Mouse (Mus musculus) adrenal gland, adult 18-20 months (tissue): ENCODE measurements around the gene Klrb1. TPM values are rescaled to one million over a fixed set of nuclear protein-coding genes. Genes with fewer than 3 reads are reported as not detected.
"Not testable (repeated sequence)": the region's sequence is repeated elsewhere in the genome, so short reads cannot be mapped to it uniquely, and the experiment has no call there.

Experiments
- DNase-seq, 2 experiments: peaks; one replicate each; pipeline ENCODE4 v3.0.0; 2021 to 2022; ENCODE audit warnings: low spot score in 2 of 2
- long read RNA-seq, 2 experiments: library from polyadenylated mRNA; stranded (forward); transcript quantifications; one replicate each; pipeline ENCODE4 v2.0.0; 2021
- total RNA-seq, 2 experiments: library from RNA; stranded (reverse); gene quantifications; 1 replicate in 1 of 2; 2 replicates in 1 of 2; pipeline ENCODE4 v1.2.3; 2021

Gene Klrb1
- not detected for total RNA-seq
- long read RNA-seq, experiment 1: 0 reads
- long read RNA-seq, experiment 2, partial matches to known transcripts: 0 of 1 reads
- long read RNA-seq, experiment 2, other reads (novel, unspliced or antisense): 1 of 1 reads

GRCm38 (mm10) chr6:128722959-128723358 is at the start of gene Klrb1:
Gene Klrb1 (minus strand): TSS chr6:128723059.
- DNase-seq: no peak

GRCm38 (mm10) chr6:128769481-128770253 is 46.8 kb upstream of the Klrb1 start:
- DNase-seq: no peak

DNA sequence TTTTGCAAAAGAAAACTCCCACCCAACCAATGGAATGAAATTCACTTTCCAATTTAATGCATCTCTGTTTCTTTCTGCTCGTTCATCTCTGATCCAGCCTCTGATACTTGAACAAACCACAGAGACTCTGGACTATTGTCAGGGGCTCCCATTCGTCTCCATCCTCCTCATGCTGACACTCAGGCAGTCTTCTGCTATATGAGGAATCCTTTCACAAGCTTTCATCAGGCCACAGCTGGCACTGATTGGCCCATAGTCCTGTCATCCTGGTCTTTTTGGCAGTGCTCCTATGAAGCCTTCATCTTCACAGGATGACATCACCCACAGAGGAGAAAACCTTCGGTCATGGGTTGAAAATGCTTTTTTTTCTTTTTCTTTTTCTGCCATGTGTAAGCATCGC is 45.2 kb upstream of the Klrb1 start:
- DNase-seq: no peak

DNA sequence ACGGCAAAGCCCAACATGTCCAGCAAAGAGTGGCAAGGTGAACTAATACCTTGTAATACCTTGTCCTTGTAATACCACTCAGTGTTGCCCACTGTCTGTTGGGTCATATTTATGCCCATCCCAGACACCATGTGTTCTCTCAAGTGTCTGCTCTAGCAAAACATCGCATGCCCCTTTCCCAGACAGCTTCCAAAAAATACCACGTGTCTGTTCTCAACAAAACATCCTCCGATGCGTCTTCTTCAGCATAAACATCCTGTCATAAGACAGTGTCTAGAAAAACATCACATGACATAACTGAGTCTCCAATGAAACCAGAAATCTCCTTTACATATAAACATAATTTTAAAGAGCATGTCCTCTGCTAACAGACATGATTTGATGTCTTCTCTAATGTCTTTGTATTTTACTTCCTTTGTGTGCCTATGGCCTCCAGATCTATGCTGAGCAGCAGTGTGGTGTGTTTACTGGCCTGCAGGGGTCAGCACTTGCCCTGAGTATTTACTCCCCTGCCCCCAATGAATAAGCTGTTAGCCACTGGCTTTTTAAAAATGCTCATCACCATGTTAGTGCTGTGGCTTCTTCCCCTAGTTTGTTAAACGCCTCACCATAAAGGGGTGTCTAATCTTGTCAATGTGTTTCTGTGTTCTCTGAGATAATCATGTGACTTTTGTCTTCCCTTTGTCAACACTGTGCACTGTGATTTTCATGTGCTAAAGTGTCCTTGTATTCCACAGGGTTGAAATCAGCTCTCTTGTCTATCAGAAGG is 43.8 kb upstream of the Klrb1 start:
- peak; percentile 6 to 34 for DNase-seq

DNA sequence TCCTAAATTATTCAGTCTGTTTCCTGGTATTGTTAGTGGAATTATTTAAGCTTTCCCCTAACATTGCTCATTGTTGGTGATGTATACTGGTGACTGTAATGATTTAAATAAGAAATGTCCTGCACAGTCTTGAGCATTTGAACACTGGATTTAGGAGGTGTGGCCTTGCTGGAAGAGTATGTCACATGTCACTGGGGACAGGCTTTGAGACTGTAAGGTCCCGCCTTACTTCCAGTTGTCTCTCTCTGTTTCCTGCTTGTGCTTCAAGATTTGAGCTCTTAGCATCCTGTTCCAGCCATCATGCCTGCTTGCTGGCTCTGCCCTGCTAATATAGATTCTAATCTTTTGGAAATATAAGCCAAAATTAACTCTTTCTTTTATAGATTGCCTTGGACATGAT is 42.4 kb upstream of the Klrb1 start:
- no peak for DNase-seq

- DNase-seq: no peak
These were observed 41.7 kb upstream of the Klrb1 start for GRCm38 (mm10) chr6:128764598-128764997.

GRCm38 (mm10) chr6:128763736-128764523 is 41.1 kb upstream of the Klrb1 start:
- peak; percentile 81 to 93 for DNase-seq

DNA sequence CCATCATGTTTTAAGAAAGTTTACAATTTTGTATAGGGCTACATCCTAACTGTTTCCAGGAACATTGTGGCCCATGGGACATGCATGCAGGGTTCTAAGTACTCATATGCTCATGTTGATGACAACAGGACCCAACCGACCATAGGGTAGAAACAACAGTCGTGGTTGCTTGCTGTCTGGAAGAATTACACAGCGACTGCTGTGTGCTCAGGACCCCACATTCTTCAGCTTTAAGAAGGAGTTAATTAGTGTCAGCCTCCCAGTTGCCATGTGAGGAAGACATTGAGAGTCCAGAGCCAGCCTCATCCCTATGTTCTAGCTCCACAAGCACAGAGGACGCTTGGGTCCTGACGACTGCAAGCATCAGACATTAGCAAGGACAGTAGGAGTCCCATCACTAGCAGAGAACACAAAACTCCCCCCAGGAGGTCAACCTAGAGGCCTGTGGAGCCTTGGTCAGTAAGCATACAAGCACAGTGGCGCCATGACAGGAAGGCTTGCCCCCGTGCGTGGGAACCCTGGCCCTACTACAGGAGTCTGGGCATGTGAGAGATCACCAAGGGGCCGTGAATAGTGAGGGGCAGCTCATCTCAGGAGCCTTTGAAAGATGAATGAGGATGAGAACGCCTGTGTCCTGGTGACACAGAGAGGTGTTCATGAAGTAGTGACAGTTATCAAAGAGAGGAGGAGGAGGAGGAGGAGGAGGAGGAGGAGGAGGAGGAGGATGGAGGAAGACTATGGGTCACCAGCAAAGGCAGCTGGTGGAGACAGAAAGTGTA is 40.2 kb upstream of the Klrb1 start:
- DNase-seq: not testable (repeated sequence)

- DNase-seq: no peak
These were observed 38.3 kb upstream of the Klrb1 start for GRCm38 (mm10) chr6:128761144-128761540.

DNA sequence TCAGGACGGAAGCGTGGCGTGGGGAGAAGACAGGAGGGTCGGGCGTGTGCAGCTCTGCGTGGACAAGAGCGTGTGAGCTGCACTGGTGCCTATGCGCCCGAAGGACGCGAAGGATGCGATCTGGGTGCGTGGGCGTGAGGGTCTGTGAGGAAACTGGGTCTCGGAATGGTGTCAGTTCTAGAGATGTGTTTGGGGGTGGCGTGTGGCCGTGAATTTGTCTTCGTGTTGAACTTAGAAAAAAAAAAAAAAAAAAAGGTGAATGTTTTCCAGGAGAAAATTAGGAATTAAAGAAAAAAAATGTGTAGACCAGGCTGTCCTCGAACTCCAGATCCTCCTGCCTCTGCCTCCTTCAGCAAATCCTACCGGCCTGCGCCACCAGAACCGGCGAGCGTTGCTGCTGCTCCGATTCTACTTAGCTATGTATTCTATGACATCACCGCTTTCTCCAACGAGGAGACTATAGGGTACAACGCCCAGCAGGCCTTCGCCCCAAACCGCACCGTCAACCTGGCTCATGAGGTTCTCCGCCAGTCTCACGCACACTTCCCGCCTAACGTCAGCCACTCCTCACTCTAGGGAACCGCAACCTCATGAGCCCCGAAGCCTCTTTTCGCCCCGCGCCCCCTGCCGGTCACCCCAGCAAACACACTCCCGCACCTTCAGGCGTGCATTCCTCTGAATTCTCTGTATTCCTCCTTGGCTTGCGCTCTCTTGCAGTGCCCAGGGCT is 37.7 kb upstream of the Klrb1 start:
- DNase-seq: peak; percentile 85 to 92

DNA sequence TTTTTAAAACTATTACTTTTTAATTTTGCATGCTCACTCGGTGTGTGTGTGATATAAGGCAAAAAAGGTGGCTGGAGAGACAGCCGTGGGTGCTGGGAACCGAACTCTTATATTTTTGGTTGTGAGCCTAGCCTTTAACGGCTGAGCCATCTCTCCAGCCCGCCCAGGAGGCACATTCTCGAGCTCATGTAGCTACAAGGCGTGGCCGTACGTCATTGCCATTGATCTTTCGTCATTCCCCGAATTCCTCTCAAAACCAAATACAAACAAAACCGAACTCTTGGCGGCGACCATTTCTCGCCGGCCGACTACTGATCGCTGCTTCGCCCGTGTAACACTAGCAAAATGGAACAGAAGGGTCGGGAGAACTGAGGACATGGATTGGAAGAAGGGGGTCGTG is 37.2 kb upstream of the Klrb1 start:
- peak; percentile 96 to 99 for DNase-seq

DNA sequence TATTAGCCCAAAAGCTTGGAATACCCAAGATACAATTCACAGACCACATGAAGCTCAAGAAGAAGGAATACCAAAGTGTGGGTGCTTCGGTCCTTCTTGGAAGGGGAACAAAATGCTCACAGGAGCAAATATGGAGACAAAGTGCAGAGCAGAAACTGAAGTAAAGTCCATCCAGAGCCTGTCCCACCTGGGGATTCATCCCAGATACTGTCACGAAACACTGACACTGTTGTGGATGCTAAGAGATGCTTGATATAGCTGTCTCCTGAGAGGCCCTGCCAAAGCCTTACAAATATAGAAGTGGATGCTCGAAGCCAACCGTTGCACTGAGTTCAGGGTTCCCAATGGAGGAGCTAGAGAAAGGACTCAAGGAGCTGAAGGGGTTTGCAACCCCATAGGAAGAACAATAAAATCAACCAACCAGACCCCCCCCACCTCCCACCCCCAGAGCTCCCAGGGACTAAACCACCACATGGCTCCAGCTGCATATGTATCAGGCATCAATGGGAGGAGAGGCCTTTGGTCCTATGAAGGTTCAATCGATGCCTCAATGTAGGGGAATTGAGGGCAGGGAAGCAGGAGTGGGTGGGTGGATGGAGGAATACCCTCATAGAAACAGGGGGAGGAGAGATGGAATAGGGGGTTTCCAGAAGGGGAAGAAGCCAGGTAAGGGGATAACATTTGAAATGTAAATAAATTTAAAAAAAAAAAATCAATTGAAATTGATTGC is 36.5 kb upstream of the Klrb1 start:
- DNase-seq: no peak

DNA sequence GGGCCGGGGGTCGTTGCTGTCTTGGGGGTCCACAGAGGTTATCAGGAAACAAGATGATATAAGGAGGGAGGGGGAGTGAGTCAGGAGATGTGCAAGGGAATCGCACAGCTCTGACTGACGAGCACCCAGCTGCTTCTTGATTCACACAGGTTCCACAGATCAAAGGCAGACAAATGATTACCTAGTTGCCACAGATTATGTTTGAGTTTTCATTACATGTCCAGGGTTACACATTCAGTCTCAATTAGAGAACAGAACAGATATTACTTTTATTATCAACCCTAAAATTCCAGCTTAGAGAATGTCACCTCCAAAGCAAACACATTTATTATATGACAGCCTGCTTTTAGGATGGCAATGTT is 32.5 kb upstream of the Klrb1 start:
- not testable (repeated sequence) for DNase-seq

DNA sequence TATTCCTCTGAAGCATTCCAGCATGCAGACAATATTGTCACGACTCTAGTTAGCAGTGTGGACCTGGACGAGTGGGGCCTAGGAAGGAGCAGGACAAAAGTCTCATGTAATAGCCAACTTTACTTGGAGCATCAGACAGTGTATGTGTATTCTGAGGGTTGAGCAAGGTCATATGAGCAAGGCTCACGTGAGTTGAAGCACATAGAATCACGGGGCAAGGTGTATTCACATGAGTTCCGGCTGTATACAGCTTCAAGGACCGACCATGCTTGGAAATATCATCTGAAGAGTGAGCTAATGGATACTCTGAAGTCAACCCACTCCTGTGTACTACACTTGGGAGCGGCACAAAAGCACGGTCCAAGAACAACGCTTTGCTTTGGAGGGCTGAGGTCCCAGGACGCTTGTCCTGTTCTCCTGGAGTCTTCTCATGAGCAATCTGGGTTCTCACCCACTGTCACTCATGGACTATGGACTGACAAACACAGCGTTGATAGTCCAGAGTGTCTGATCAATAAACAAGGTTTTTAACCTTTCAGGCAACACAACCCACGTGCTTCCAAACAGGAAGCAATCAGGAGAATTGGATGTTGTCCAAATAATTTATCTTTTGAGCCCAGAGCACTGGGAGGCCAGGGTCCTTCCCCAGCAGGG is 32.0 kb upstream of the Klrb1 start:
- not testable (repeated sequence) for DNase-seq

GRCm38 (mm10) chr6:128754265-128754664 is 31.4 kb upstream of the Klrb1 start:
- DNase-seq: not testable (repeated sequence)

GRCm38 (mm10) chr6:128753610-128754224 is 30.9 kb upstream of the Klrb1 start:
- peak; percentile 65 to 69 for DNase-seq

DNA sequence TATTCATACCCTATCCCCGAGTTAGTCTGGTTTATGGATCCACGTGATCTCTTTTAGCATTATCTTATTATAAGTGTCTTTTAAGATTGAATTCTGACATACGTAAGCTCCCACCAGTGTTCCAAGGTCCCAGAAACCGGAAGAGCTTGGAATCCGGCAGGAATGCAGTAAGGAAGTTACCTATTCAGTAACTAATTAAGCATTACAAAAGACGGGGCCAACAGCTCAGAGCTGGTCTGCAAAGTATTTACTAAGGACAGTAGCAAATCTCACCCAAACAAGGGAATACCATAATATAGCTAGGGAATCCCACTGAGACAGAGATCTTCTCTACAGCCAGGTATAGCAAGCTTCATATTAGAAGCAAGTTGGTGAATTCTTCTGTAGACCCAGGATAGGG is 24.1 kb upstream of the Klrb1 start:
- not testable (repeated sequence) for DNase-seq

- DNase-seq: no peak
These were observed 14.6 kb upstream of the Klrb1 start for GRCm38 (mm10) chr6:128737445-128737844.
